Mouse (Mus musculus): Measurements from ENCODE around the gene Cntn1. TPM values are rescaled to one million over a fixed set of nuclear protein-coding genes. Genes with fewer than 3 reads are reported as not detected.
A peak's percentile ranks its signal among the peaks of the same experiment; 100 is the strongest.

Cntn1 gene
- polyA plus RNA-seq, 1 experiment from 2014 or later = 47.9 TPM

GRCm38 (mm10) chr15:92200326-92200985 lies 149.5 kb downstream of the Cntn1 start:
- no peaks in the 10 kb centered on the region for H3K9me3 ChIP-seq (ENCODE audit: control insufficient read depth, low read length)
- 74% methylated on average over 6 of the region's 6 CpGs for WGBS
- ATAC-seq (ENCODE audit: low FRiP score, low TSS enrichment) = no peak

GRCm38 (mm10) chr15:92206695-92207094 lies 155.7 kb downstream of the Cntn1 start:
- ATAC-seq (ENCODE audit: low FRiP score, low TSS enrichment) (no peak), DNase-seq (no peak)
- no peaks in the 10 kb centered on the region for H3K9me3 ChIP-seq (ENCODE audit: control insufficient read depth, low read length)
- no peaks in the 10 kb centered on the region for H3K4me1 ChIP-seq (ENCODE audit: control insufficient read depth, insufficient read depth, low read length)
- H3K27ac ChIP-seq (replicated peaks; ENCODE audit: low read depth, low read length) = no peak overlapping the region
- H3K4me2 ChIP-seq (ENCODE audit: low read length) = no peak overlapping the region
- 94% methylated on average over 4 of the region's 4 CpGs for WGBS
- no peak overlapping the region for H3K9ac ChIP-seq (replicated peaks; ENCODE audit: low read length)
- H3K4me3 ChIP-seq (replicated peaks; ENCODE audit: low read depth, low read length) = no peak overlapping the region
- no peaks in the 10 kb centered on the region for H3K36me3 ChIP-seq (ENCODE audit: control insufficient read depth, insufficient read depth, low read length)
- no peaks in the 10 kb centered on the region for H3K27me3 ChIP-seq (ENCODE audit: control insufficient read depth, insufficient read depth, low read length)

More at GRCm38 (mm10) chr15:92200326-92200985, 149.5 kb downstream of the Cntn1 start:
- H3K9ac ChIP-seq (replicated peaks; ENCODE audit: low read length) = no peak overlapping the region
- no peaks in the 10 kb centered on the region for H3K36me3 ChIP-seq (ENCODE audit: control insufficient read depth, insufficient read depth, low read length)
- H3K27ac ChIP-seq (replicated peaks; ENCODE audit: low read depth, low read length) = peak overlapping the region; percentile 26; the same call in 1 of the 2 replicates
- no peaks in the 10 kb centered on the region for H3K4me1 ChIP-seq (ENCODE audit: control insufficient read depth, insufficient read depth, low read length)
- no peak overlapping the region for H3K4me3 ChIP-seq (replicated peaks; ENCODE audit: low read depth, low read length)
- DNase-seq = peak; percentile 16
- no peaks in the 10 kb centered on the region for H3K27me3 ChIP-seq (ENCODE audit: control insufficient read depth, insufficient read depth, low read length)
- H3K4me2 ChIP-seq (ENCODE audit: low read length) = no peak overlapping the region

- H3K4me1 ChIP-seq (ENCODE audit: control insufficient read depth, insufficient read depth, low read length) = no peaks in the 10 kb centered on the region
- ATAC-seq (ENCODE audit: low FRiP score, low TSS enrichment) (no peak), DNase-seq (no peak)
- no peaks in the 10 kb centered on the region for H3K27me3 ChIP-seq (ENCODE audit: control insufficient read depth, insufficient read depth, low read length)
- no peak overlapping the region for H3K27ac ChIP-seq (replicated peaks; ENCODE audit: low read depth, low read length)
- 95% methylated on average over 1 of the region's 1 CpGs for WGBS
- H3K9me3 ChIP-seq (ENCODE audit: control insufficient read depth, low read length) = no peaks in the 10 kb centered on the region
- no peak overlapping the region for H3K4me3 ChIP-seq (replicated peaks; ENCODE audit: low read depth, low read length)
- H3K4me2 ChIP-seq (ENCODE audit: low read length) = no peak overlapping the region
- no peak overlapping the region for H3K9ac ChIP-seq (replicated peaks; ENCODE audit: low read length)
- H3K36me3 ChIP-seq (ENCODE audit: control insufficient read depth, insufficient read depth, low read length) = no peaks in the 10 kb centered on the region
Measured at GRCm38 (mm10) chr15:92209778-92210177, 158.8 kb downstream of the Cntn1 start.

GRCm38 (mm10) chr15:92210486-92211235 lies 159.7 kb downstream of the Cntn1 start:
- H3K27ac ChIP-seq (replicated peaks; ENCODE audit: low read depth, low read length) = no peak overlapping the region
- H3K4me1 ChIP-seq (ENCODE audit: control insufficient read depth, insufficient read depth, low read length) = no peaks in the 10 kb centered on the region
- ATAC-seq (ENCODE audit: low FRiP score, low TSS enrichment) = no peak
- no peak overlapping the region for H3K4me3 ChIP-seq (replicated peaks; ENCODE audit: low read depth, low read length)
- no peaks in the 10 kb centered on the region for H3K36me3 ChIP-seq (ENCODE audit: control insufficient read depth, insufficient read depth, low read length)
- 89% methylated on average over 7 of the region's 7 CpGs for WGBS
- DNase-seq = no peak
- H3K27me3 ChIP-seq (ENCODE audit: control insufficient read depth, insufficient read depth, low read length) = no peaks in the 10 kb centered on the region
- H3K9ac ChIP-seq (replicated peaks; ENCODE audit: low read length) = no peak overlapping the region
- no peak overlapping the region for H3K4me2 ChIP-seq (ENCODE audit: low read length)
- H3K9me3 ChIP-seq (ENCODE audit: control insufficient read depth, low read length) = no peaks in the 10 kb centered on the region

GRCm38 (mm10) chr15:92215841-92216240 lies 164.9 kb downstream of the Cntn1 start:
- no peaks in the 10 kb centered on the region for H3K27me3 ChIP-seq (ENCODE audit: control insufficient read depth, insufficient read depth, low read length)
- H3K36me3 ChIP-seq (ENCODE audit: control insufficient read depth, insufficient read depth, low read length) = no peaks in the 10 kb centered on the region
- H3K9me3 ChIP-seq (ENCODE audit: control insufficient read depth, low read length) = no peaks in the 10 kb centered on the region
- H3K4me2 ChIP-seq (ENCODE audit: low read length) = no peak overlapping the region
- no peak overlapping the region for H3K9ac ChIP-seq (replicated peaks; ENCODE audit: low read length)
- 68% methylated on average over 3 of the region's 3 CpGs for WGBS
- no peak for ATAC-seq (ENCODE audit: low FRiP score, low TSS enrichment)
- no peak overlapping the region for H3K4me3 ChIP-seq (replicated peaks; ENCODE audit: low read depth, low read length)
- no peak overlapping the region for H3K27ac ChIP-seq (replicated peaks; ENCODE audit: low read depth, low read length)
- no peaks in the 10 kb centered on the region for H3K4me1 ChIP-seq (ENCODE audit: control insufficient read depth, insufficient read depth, low read length)
- DNase-seq = no peak

GRCm38 (mm10) chr15:92221446-92221845 lies 170.5 kb downstream of the Cntn1 start:
- no peaks in the 10 kb centered on the region for H3K4me1 ChIP-seq (ENCODE audit: control insufficient read depth, insufficient read depth, low read length)
- no peak overlapping the region for H3K4me3 ChIP-seq (replicated peaks; ENCODE audit: low read depth, low read length)
- DNase-seq (no peak), ATAC-seq (ENCODE audit: low FRiP score, low TSS enrichment) (no peak)
- H3K9me3 ChIP-seq (ENCODE audit: control insufficient read depth, low read length) = no peaks in the 10 kb centered on the region
- H3K4me2 ChIP-seq (ENCODE audit: low read length) = no peak overlapping the region
- H3K36me3 ChIP-seq (ENCODE audit: control insufficient read depth, insufficient read depth, low read length) = no peaks in the 10 kb centered on the region
- no peak overlapping the region for H3K9ac ChIP-seq (replicated peaks; ENCODE audit: low read length)
- 78% methylated on average over 2 of the region's 2 CpGs for WGBS
- H3K27ac ChIP-seq (replicated peaks; ENCODE audit: low read depth, low read length) = no peak overlapping the region
- no peaks in the 10 kb centered on the region for H3K27me3 ChIP-seq (ENCODE audit: control insufficient read depth, insufficient read depth, low read length)

- Histone ChIP-seq H3K4me2 (ENCODE audit: low read length) (no peak overlapping the region), H3K4me1 (ENCODE audit: control insufficient read depth, insufficient read depth, low read length) (no peaks in the 10 kb centered on the region), H3K27me3 (ENCODE audit: control insufficient read depth, insufficient read depth, low read length) (no peaks in the 10 kb centered on the region), H3K36me3 (ENCODE audit: control insufficient read depth, insufficient read depth, low read length) (no peaks in the 10 kb centered on the region), H3K9ac (replicated peaks; ENCODE audit: low read length) (no peak overlapping the region), H3K9me3 (ENCODE audit: control insufficient read depth, low read length) (no peaks in the 10 kb centered on the region), H3K27ac (replicated peaks; ENCODE audit: low read depth, low read length) (no peak overlapping the region), H3K4me3 (replicated peaks; ENCODE audit: low read depth, low read length) (no peak overlapping the region)
- DNase-seq (peak; percentile 87), ATAC-seq (ENCODE audit: low FRiP score, low TSS enrichment) (no peak)
- WGBS = 21% methylated on average over 7 of the region's 7 CpGs
Measured at GRCm38 (mm10) chr15:92231386-92231785, 180.4 kb downstream of the Cntn1 start.

- WGBS = 71% methylated on average over 6 of the region's 6 CpGs
- Histone ChIP-seq H3K4me3 (replicated peaks; ENCODE audit: low read depth, low read length) (no peak overlapping the region), H3K36me3 (ENCODE audit: control insufficient read depth, insufficient read depth, low read length) (no peaks in the 10 kb centered on the region), H3K4me2 (ENCODE audit: low read length) (no peak overlapping the region), H3K27me3 (ENCODE audit: control insufficient read depth, insufficient read depth, low read length) (no peaks in the 10 kb centered on the region), H3K9me3 (ENCODE audit: control insufficient read depth, low read length) (no peaks in the 10 kb centered on the region), H3K27ac (replicated peaks; ENCODE audit: low read depth, low read length) (no peak overlapping the region), H3K4me1 (ENCODE audit: control insufficient read depth, insufficient read depth, low read length) (no peaks in the 10 kb centered on the region), H3K9ac (replicated peaks; ENCODE audit: low read length) (no peak overlapping the region)
- DNase-seq (no peak), ATAC-seq (ENCODE audit: low FRiP score, low TSS enrichment) (no peak)
Measured at GRCm38 (mm10) chr15:92235836-92236235, 184.9 kb downstream of the Cntn1 start.
